Mouse (Mus musculus): ENCODE measurements at regions not wholly inside any gene's neighbourhood (a gene's known extent, or its start where the extent isn't known, plus 50 kb on each side); places are given as distances from the start of the nearest gene placed in this dataset.
"Not testable (repeated sequence)": the region's sequence is repeated elsewhere in the genome, so short reads cannot be mapped to it uniquely, and the experiment has no call there.

- DNase-seq (ENCODE audit: extremely low spot score, low spot score) = no peak
These were observed 80.0 kb downstream of the Samd9l start for GRCm38 (mm10) chr6:3319378-3319777.

- DNase-seq (ENCODE audit: extremely low spot score, low spot score) = peak; percentile 46
These were observed 91.7 kb downstream of the Samd9l start for GRCm38 (mm10) chr6:3307598-3308220.

GRCm38 (mm10) chr6:3304881-3305620 lies 94.3 kb downstream of the Samd9l start:
- DNase-seq (ENCODE audit: extremely low spot score, low spot score) = not testable (repeated sequence)

GRCm38 (mm10) chr6:3293316-3293715 lies 106.1 kb downstream of the Samd9l start:
- not testable (repeated sequence) for DNase-seq (ENCODE audit: extremely low spot score, low spot score)

- DNase-seq (ENCODE audit: extremely low spot score, low spot score) = not testable (repeated sequence)
These were observed 107.4 kb downstream of the Samd9l start for GRCm38 (mm10) chr6:3291983-3292382.

GRCm38 (mm10) chr6:3268726-3269125 lies 130.6 kb downstream of the Samd9l start:
- not testable (repeated sequence) for DNase-seq (ENCODE audit: extremely low spot score, low spot score)

- DNase-seq (ENCODE audit: extremely low spot score, low spot score) = not testable (repeated sequence)
These were observed 133.9 kb downstream of the Samd9l start for GRCm38 (mm10) chr6:3265477-3265876.
